Mouse (Mus musculus): ENCODE measurements around the gene Padi4. TPM values are rescaled to one million over a fixed set of nuclear protein-coding genes. Genes with fewer than 3 reads are reported as not detected.

Gene Padi4
- polyA plus RNA-seq, 1 experiment from 2014 or later = 0.30 TPM

- 84% methylated on average over 8 of the region's 8 CpGs for WGBS
Observed at GRCm38 (mm10) chr4:140809118-140809517, 35.1 kb upstream of the Padi4 start.

GRCm38 (mm10) chr4:140804601-140805000 lies 30.6 kb upstream of the Padi4 start:
- H3K36me3 ChIP-seq (ENCODE audit: poor library complexity, severe bottlenecking) = no peaks in the 10 kb centered on the region
- no peak overlapping the region for H3K4me3 ChIP-seq
- H3K4me2 ChIP-seq = no peak overlapping the region
- no peak for ATAC-seq
- 88% methylated on average over 9 of the region's 9 CpGs for WGBS
- no peak overlapping the region for H3K9ac ChIP-seq
- no peaks in the 10 kb centered on the region for H3K4me1 ChIP-seq
- no peak overlapping the region for H3K27ac ChIP-seq
- no peaks in the 10 kb centered on the region for H3K9me3 ChIP-seq (replicated peaks)
- no peaks in the 10 kb centered on the region; the same call in 1 of the 2 replicates for H3K27me3 ChIP-seq

More at GRCm38 (mm10) chr4:140809118-140809517, 35.1 kb upstream of the Padi4 start:
- peaks cover 22% of the 10 kb centered on the region for H3K4me1 ChIP-seq
- H3K9ac ChIP-seq = no peak overlapping the region
- H3K9me3 ChIP-seq (replicated peaks) = no peaks in the 10 kb centered on the region
- H3K36me3 ChIP-seq (ENCODE audit: poor library complexity, severe bottlenecking) = no peaks in the 10 kb centered on the region
- no peak for ATAC-seq
- H3K27ac ChIP-seq = no peak overlapping the region
- no peak overlapping the region for H3K4me2 ChIP-seq
- 0 out of 2 replicates have a peak, but pooled peaks cover 7% of the 10 kb centered on the region for H3K27me3 ChIP-seq
- H3K4me3 ChIP-seq = no peak overlapping the region

GRCm38 (mm10) chr4:140801364-140801763 lies 27.3 kb upstream of the Padi4 start:
- no peak overlapping the region for H3K27ac ChIP-seq

GRCm38 (mm10) chr4:140796786-140797185 lies 22.8 kb upstream of the Padi4 start:
- H3K27ac ChIP-seq = no peak overlapping the region
- no peak for ATAC-seq
- no peaks in the 10 kb centered on the region for H3K4me1 ChIP-seq
- 0 out of 2 replicates have a peak, but pooled peaks cover 4% of the 10 kb centered on the region for H3K27me3 ChIP-seq
- no peak overlapping the region for H3K9ac ChIP-seq
- H3K36me3 ChIP-seq (ENCODE audit: poor library complexity, severe bottlenecking) = no peaks in the 10 kb centered on the region
- H3K4me2 ChIP-seq = no peak overlapping the region
- H3K4me3 ChIP-seq = no peak overlapping the region
- H3K9me3 ChIP-seq (replicated peaks) = no peaks in the 10 kb centered on the region
- 82% methylated on average over 3 of the region's 3 CpGs for WGBS

More at GRCm38 (mm10) chr4:140801364-140801763, 27.3 kb upstream of the Padi4 start:
- ATAC-seq = no peak
- Histone ChIP-seq H3K4me2 (no peak overlapping the region), H3K36me3 (ENCODE audit: poor library complexity, severe bottlenecking) (no peaks in the 10 kb centered on the region), H3K4me1 (no peaks in the 10 kb centered on the region), H3K9me3 (replicated peaks) (no peaks in the 10 kb centered on the region), H3K4me3 (no peak overlapping the region), H3K27me3 (peaks cover 4% of the 10 kb centered on the region; the same call in 1 of the 2 replicates), H3K9ac (no peak overlapping the region)
- 81% methylated on average over 3 of the region's 3 CpGs for WGBS

GRCm38 (mm10) chr4:140794678-140795077 lies 20.6 kb upstream of the Padi4 start:
- ATAC-seq = no peak
- no peaks in the 10 kb centered on the region for H3K4me1 ChIP-seq
- no peaks in the 10 kb centered on the region for H3K36me3 ChIP-seq (ENCODE audit: poor library complexity, severe bottlenecking)
- 0 out of 2 replicates have a peak, but pooled peaks cover 4% of the 10 kb centered on the region for H3K27me3 ChIP-seq
- H3K4me3 ChIP-seq = no peak overlapping the region
- no peak overlapping the region for H3K27ac ChIP-seq
- no peaks in the 10 kb centered on the region for H3K9me3 ChIP-seq (replicated peaks)
- no peak overlapping the region for H3K4me2 ChIP-seq
- no peak overlapping the region for H3K9ac ChIP-seq
- WGBS = 84% methylated on average over 9 of the region's 9 CpGs

GRCm38 (mm10) chr4:140793795-140794194 lies 19.8 kb upstream of the Padi4 start:
- Histone ChIP-seq H3K9me3 (replicated peaks) (no peaks in the 10 kb centered on the region), H3K4me3 (no peak overlapping the region), H3K9ac (no peak overlapping the region), H3K4me2 (no peak overlapping the region), H3K27me3 (0 out of 2 replicates have a peak, but pooled peaks cover 4% of the 10 kb centered on the region), H3K36me3 (ENCODE audit: poor library complexity, severe bottlenecking) (no peaks in the 10 kb centered on the region), H3K4me1 (no peaks in the 10 kb centered on the region), H3K27ac (no peak overlapping the region)
- WGBS = 38% methylated on average over 9 of the region's 9 CpGs
- ATAC-seq = no peak

- Histone ChIP-seq H3K27me3 (no peaks in the 10 kb centered on the region), H3K36me3 (ENCODE audit: poor library complexity, severe bottlenecking) (no peaks in the 10 kb centered on the region), H3K9ac (no peak overlapping the region), H3K9me3 (replicated peaks) (no peaks in the 10 kb centered on the region), H3K4me2 (no peak overlapping the region), H3K4me3 (no peak overlapping the region), H3K4me1 (no peaks in the 10 kb centered on the region), H3K27ac (no peak overlapping the region)
- ATAC-seq = no peak
- WGBS = 94% methylated on average over 7 of the region's 7 CpGs
Observed at GRCm38 (mm10) chr4:140792584-140792983, 18.5 kb upstream of the Padi4 start.

GRCm38 (mm10) chr4:140791071-140791470 lies 17.0 kb upstream of the Padi4 start:
- no peaks in the 10 kb centered on the region for H3K9me3 ChIP-seq (replicated peaks)
- H3K36me3 ChIP-seq (ENCODE audit: poor library complexity, severe bottlenecking) = no peaks in the 10 kb centered on the region
- no peak overlapping the region for H3K27ac ChIP-seq
- H3K27me3 ChIP-seq = no peaks in the 10 kb centered on the region
- no peak overlapping the region for H3K4me2 ChIP-seq
- no peak overlapping the region for H3K4me3 ChIP-seq
- H3K9ac ChIP-seq = no peak overlapping the region
- no peaks in the 10 kb centered on the region for H3K4me1 ChIP-seq
- WGBS = 79% methylated on average over 16 of the region's 16 CpGs
- no peak for ATAC-seq

- Histone ChIP-seq H3K36me3 (ENCODE audit: poor library complexity, severe bottlenecking) (no peaks in the 10 kb centered on the region), H3K27ac (no peak overlapping the region), H3K27me3 (no peaks in the 10 kb centered on the region), H3K9ac (no peak overlapping the region), H3K4me1 (no peaks in the 10 kb centered on the region), H3K4me2 (no peak overlapping the region), H3K9me3 (replicated peaks) (no peaks in the 10 kb centered on the region), H3K4me3 (no peak overlapping the region)
- 90% methylated on average over 4 of the region's 4 CpGs for WGBS
- ATAC-seq = no peak
Observed at GRCm38 (mm10) chr4:140789983-140790382, 15.9 kb upstream of the Padi4 start.

- Histone ChIP-seq H3K36me3 (ENCODE audit: poor library complexity, severe bottlenecking) (no peaks in the 10 kb centered on the region), H3K27me3 (no peaks in the 10 kb centered on the region), H3K4me2 (no peak overlapping the region), H3K27ac (no peak overlapping the region), H3K9ac (no peak overlapping the region), H3K9me3 (replicated peaks) (no peaks in the 10 kb centered on the region), H3K4me3 (no peak overlapping the region), H3K4me1 (no peaks in the 10 kb centered on the region)
- 45% methylated on average over 6 of the region's 6 CpGs for WGBS
- ATAC-seq = no peak
Observed at GRCm38 (mm10) chr4:140788983-140789382, 14.9 kb upstream of the Padi4 start.

GRCm38 (mm10) chr4:140788264-140788663 lies 14.2 kb upstream of the Padi4 start:
- H3K9ac ChIP-seq = no peak overlapping the region
- 85% methylated on average over 6 of the region's 6 CpGs for WGBS
- no peaks in the 10 kb centered on the region for H3K9me3 ChIP-seq (replicated peaks)
- no peak overlapping the region for H3K27ac ChIP-seq
- no peaks in the 10 kb centered on the region for H3K4me1 ChIP-seq
- no peak overlapping the region for H3K4me2 ChIP-seq
- no peak overlapping the region for H3K4me3 ChIP-seq
- H3K27me3 ChIP-seq = no peaks in the 10 kb centered on the region
- H3K36me3 ChIP-seq (ENCODE audit: poor library complexity, severe bottlenecking) = no peaks in the 10 kb centered on the region
- ATAC-seq = no peak

GRCm38 (mm10) chr4:140787414-140787813 lies 13.4 kb upstream of the Padi4 start:
- Histone ChIP-seq H3K27me3 (no peaks in the 10 kb centered on the region), H3K9ac (no peak overlapping the region), H3K9me3 (replicated peaks) (no peaks in the 10 kb centered on the region), H3K36me3 (ENCODE audit: poor library complexity, severe bottlenecking) (no peaks in the 10 kb centered on the region), H3K4me3 (no peak overlapping the region), H3K27ac (no peak overlapping the region), H3K4me2 (no peak overlapping the region), H3K4me1 (no peaks in the 10 kb centered on the region)
- WGBS = 74% methylated on average over 4 of the region's 4 CpGs
- ATAC-seq = no peak

- no peak for ATAC-seq
- no peak overlapping the region for H3K27ac ChIP-seq
- no peak overlapping the region for H3K4me2 ChIP-seq
- no peaks in the 10 kb centered on the region for H3K27me3 ChIP-seq
- H3K36me3 ChIP-seq (ENCODE audit: poor library complexity, severe bottlenecking) = no peaks in the 10 kb centered on the region
- no peaks in the 10 kb centered on the region for H3K4me1 ChIP-seq
- no peak overlapping the region for H3K9ac ChIP-seq
- WGBS = 83% methylated on average over 5 of the region's 5 CpGs
- no peak overlapping the region for H3K4me3 ChIP-seq
- H3K9me3 ChIP-seq (replicated peaks) = no peaks in the 10 kb centered on the region
Observed at GRCm38 (mm10) chr4:140785217-140785616, 11.2 kb upstream of the Padi4 start.

All from forebrain, embryonic 13.5 days (tissue).